Mouse (Mus musculus) limb, embryonic 12.5 days (tissue): ENCODE measurements around the gene Sox6. TPM values are rescaled to one million over a fixed set of nuclear protein-coding genes. Genes with fewer than 3 reads are reported as not detected.

Experiments
- ATAC-seq: fragments of 200-750 bp; cut with Nextera tagmentation; 2 replicates; pipeline ENCODE4 v1.8.0; 2017; ENCODE audit warnings: low read depth, moderate TSS enrichment; ENCODE audit not compliant: insufficient number of reproducible peaks, insufficient read depth, low FRiP score, low TSS enrichment
- H3K27ac ChIP-seq: fragments of 300-500 bp; sonication (generic); 2 replicates; pipeline ENCODE4 v1.5.1; 2016; ENCODE audit warnings: mild to moderate bottlenecking, moderate library complexity
- H3K27me3 ChIP-seq: fragments of 300-500 bp; sonication (generic); 2 replicates; pipeline ENCODE4 v1.6.1; 2016; ENCODE audit warnings: mild to moderate bottlenecking, moderate library complexity
- H3K36me3 ChIP-seq: fragments of 300-500 bp; sonication (generic); 2 replicates; pipeline ENCODE4 v1.6.1; 2016; ENCODE audit warnings: mild to moderate bottlenecking, moderate library complexity
- H3K4me1 ChIP-seq: fragments of 300-500 bp; sonication (generic); replicated peaks from 2 replicates; pipeline ENCODE4 v1.6.1; 2016
- H3K4me2 ChIP-seq: fragments of 300-500 bp; sonication (generic); 2 replicates; pipeline ENCODE4 v1.6.1; 2016; ENCODE audit warnings: mild to moderate bottlenecking, moderate library complexity
- H3K4me3 ChIP-seq: fragments of 300-500 bp; sonication (generic); replicated peaks from 2 replicates; pipeline ENCODE4 v1.5.1; 2016; ENCODE audit warnings: mild to moderate bottlenecking
- H3K9ac ChIP-seq: fragments of 300-500 bp; sonication (generic); replicated peaks from 2 replicates; pipeline ENCODE4 v1.6.1; 2016; ENCODE audit warnings: mild to moderate bottlenecking, moderate library complexity
- H3K9me3 ChIP-seq: fragments of 300-500 bp; sonication (generic); 2 replicates; pipeline ENCODE4 v1.6.1; 2016; ENCODE audit warnings: mild to moderate bottlenecking, moderate library complexity
- WGBS: fragments of 180-500 bp; shearing (Covaris S2); methylation state at CpG from one replicate; pipeline ENCODE4 v1.1.7; 2016; 5-methylcytosine and 5-hydroxymethylcytosine counted together
- polyA plus RNA-seq: library from polyadenylated mRNA; unstranded; fragments of >200 nt; fragmentation: Nextera tagmentation; extraction: Ambion mirVana; gene quantifications from 2 replicates; pipeline ENCODE4 v1.2.1, GENCODE M21; 2016

Sox6 gene
- polyA plus RNA-seq, 1 experiment from 2014 or later = 91.5 TPM

GRCm38 (mm10) chr7:116033371-116034241 is 5.0 kb downstream of the Sox6 start:
- H3K4me1 ChIP-seq = peaks cover 38% of the 10 kb centered on the region
- no peaks in the 10 kb centered on the region for H3K9me3 ChIP-seq
- 0 out of 2 replicates have a peak, but pooled peaks have one; percentile 23 for ATAC-seq

GRCm38 (mm10) chr7:116032596-116033307 is 5.8 kb downstream of the Sox6 start:
- peaks cover 32% of the 10 kb centered on the region for H3K4me1 ChIP-seq
- H3K4me2 ChIP-seq = peak overlapping the region; percentile 96
- peak overlapping the region; percentile 96 for H3K27ac ChIP-seq
- H3K36me3 ChIP-seq = no peaks in the 10 kb centered on the region
- ATAC-seq = no peak
- peak overlapping the region; percentile 93 for H3K9ac ChIP-seq
- H3K4me3 ChIP-seq = peak overlapping the region; percentile 65
- no peaks in the 10 kb centered on the region for H3K9me3 ChIP-seq
- H3K27me3 ChIP-seq = peaks cover 50% of the 10 kb centered on the region
- WGBS = under 1% methylated on average over 11 of the region's 11 CpGs

More at GRCm38 (mm10) chr7:116033371-116034241, 5.0 kb downstream of the Sox6 start:
- Histone ChIP-seq H3K9ac (peak overlapping the region; percentile 88), H3K4me3 (peak overlapping the region; percentile 65), H3K27ac (peak overlapping the region; percentile 96), H3K36me3 (no peaks in the 10 kb centered on the region), H3K4me2 (peak overlapping the region; percentile 96), H3K27me3 (peaks cover 59% of the 10 kb centered on the region)
- under 1% methylated on average over 54 of the region's 54 CpGs for WGBS

- ATAC-seq = peak; percentile 43; the same call in 1 of the 2 replicates
- H3K27me3 ChIP-seq = peaks cover 44% of the 10 kb centered on the region
- peak overlapping the region; percentile 93 for H3K9ac ChIP-seq
- H3K4me1 ChIP-seq = peaks cover 32% of the 10 kb centered on the region
- H3K36me3 ChIP-seq = no peaks in the 10 kb centered on the region
- H3K4me3 ChIP-seq = peak overlapping the region; percentile 65
- peak overlapping the region; percentile 96 for H3K27ac ChIP-seq
- WGBS = under 1% methylated on average over 65 of the region's 65 CpGs
- no peaks in the 10 kb centered on the region for H3K9me3 ChIP-seq
- H3K4me2 ChIP-seq = peak overlapping the region; percentile 96
These were observed 6.6 kb downstream of the Sox6 start for GRCm38 (mm10) chr7:116031718-116032595.

- H3K9ac ChIP-seq = peak overlapping the region; percentile 93
- peak overlapping the region; percentile 65 for H3K4me3 ChIP-seq
- no peaks in the 10 kb centered on the region for H3K9me3 ChIP-seq
- no peaks in the 10 kb centered on the region for H3K36me3 ChIP-seq
- H3K27ac ChIP-seq = peak overlapping the region; percentile 96
- peaks cover 38% of the 10 kb centered on the region for H3K27me3 ChIP-seq
- ATAC-seq = no peak
- H3K4me2 ChIP-seq = peak overlapping the region; percentile 96
- H3K4me1 ChIP-seq = peaks cover 32% of the 10 kb centered on the region
- under 1% methylated on average over 14 of the region's 14 CpGs for WGBS
These were observed 7.2 kb downstream of the Sox6 start for GRCm38 (mm10) chr7:116031388-116031717.

GRCm38 (mm10) chr7:116030597-116031387 is 7.8 kb downstream of the Sox6 start:
- Histone ChIP-seq H3K27ac (peak overlapping the region; percentile 96), H3K27me3 (peaks cover 32% of the 10 kb centered on the region), H3K36me3 (no peaks in the 10 kb centered on the region), H3K4me1 (peaks cover 32% of the 10 kb centered on the region), H3K4me3 (peak overlapping the region; percentile 65), H3K9ac (peak overlapping the region; percentile 93), H3K4me2 (peak overlapping the region; percentile 96), H3K9me3 (no peaks in the 10 kb centered on the region)
- ATAC-seq = peak; percentile 22; the same call in 1 of the 2 replicates
- 6% methylated on average over 26 of the region's 26 CpGs for WGBS

GRCm38 (mm10) chr7:116029991-116030390 is 8.6 kb downstream of the Sox6 start:
- Histone ChIP-seq H3K27me3 (peaks cover 24% of the 10 kb centered on the region; the same call in 1 of the 2 replicates), H3K4me2 (peak overlapping the region; percentile 96), H3K9ac (peak overlapping the region; percentile 93; the same call in 1 of the 2 replicates), H3K4me1 (peaks cover 32% of the 10 kb centered on the region), H3K9me3 (no peaks in the 10 kb centered on the region), H3K4me3 (peak overlapping the region; percentile 65), H3K36me3 (no peaks in the 10 kb centered on the region), H3K27ac (no peak overlapping the region)
- no peak for ATAC-seq
- 40% methylated on average over 3 of the region's 3 CpGs for WGBS

GRCm38 (mm10) chr7:116002726-116003125 is 35.9 kb downstream of the Sox6 start:
- no peaks in the 10 kb centered on the region for H3K4me1 ChIP-seq
- H3K4me2 ChIP-seq = no peak overlapping the region
- no peaks in the 10 kb centered on the region for H3K9me3 ChIP-seq
- H3K27me3 ChIP-seq = no peaks in the 10 kb centered on the region
- H3K9ac ChIP-seq = no peak overlapping the region
- H3K4me3 ChIP-seq = no peak overlapping the region
- H3K27ac ChIP-seq = no peak overlapping the region
- H3K36me3 ChIP-seq = no peaks in the 10 kb centered on the region
- ATAC-seq = no peak
- 88% methylated on average over 4 of the region's 4 CpGs for WGBS

GRCm38 (mm10) chr7:115988109-115988779 is 50.4 kb downstream of the Sox6 start:
- WGBS = 77% methylated on average over 2 of the region's 2 CpGs
- no peaks in the 10 kb centered on the region for H3K9me3 ChIP-seq
- H3K36me3 ChIP-seq = no peaks in the 10 kb centered on the region
- no peaks in the 10 kb centered on the region for H3K27me3 ChIP-seq
- no peak overlapping the region for H3K27ac ChIP-seq
- no peak overlapping the region for H3K4me3 ChIP-seq
- peaks cover 15% of the 10 kb centered on the region for H3K4me1 ChIP-seq
- no peak for ATAC-seq
- no peak overlapping the region for H3K4me2 ChIP-seq
- no peak overlapping the region for H3K9ac ChIP-seq

- Histone ChIP-seq H3K4me1 (peaks cover 15% of the 10 kb centered on the region), H3K36me3 (no peaks in the 10 kb centered on the region), H3K4me3 (no peak overlapping the region), H3K27me3 (no peaks in the 10 kb centered on the region), H3K9me3 (no peaks in the 10 kb centered on the region), H3K9ac (no peak overlapping the region), H3K4me2 (no peak overlapping the region), H3K27ac (no peak overlapping the region)
- 17% methylated on average over 6 of the region's 6 CpGs for WGBS
- ATAC-seq = no peak
These were observed 52.9 kb downstream of the Sox6 start for GRCm38 (mm10) chr7:115985716-115986115.

- Histone ChIP-seq H3K36me3 (no peaks in the 10 kb centered on the region), H3K9me3 (no peaks in the 10 kb centered on the region), H3K4me1 (peaks cover 15% of the 10 kb centered on the region), H3K9ac (no peak overlapping the region), H3K4me2 (no peak overlapping the region), H3K27ac (no peak overlapping the region), H3K4me3 (no peak overlapping the region), H3K27me3 (no peaks in the 10 kb centered on the region)
- ATAC-seq = no peak
- 48% methylated on average over 3 of the region's 3 CpGs for WGBS
These were observed 54.5 kb downstream of the Sox6 start for GRCm38 (mm10) chr7:115984076-115984475.
